Mouse (Mus musculus): Measurements from ENCODE around the gene Epb41l3. TPM values are rescaled to one million over a fixed set of nuclear protein-coding genes. Genes with fewer than 3 reads are reported as not detected.
A peak's percentile ranks its signal among the peaks of the same experiment; 100 is the strongest.

Gene Epb41l3
- polyA plus RNA-seq, 1 experiment: 247 TPM

- H3K27me3 ChIP-seq (ENCODE audit: control insufficient read depth, insufficient read depth, low read length): no peaks in the 10 kb centered on the region
- 0 out of 2 replicates have a peak, but pooled peaks cover 2% of the 10 kb centered on the region for H3K4me1 ChIP-seq (ENCODE audit: control insufficient read depth, insufficient read depth, low read length)
- no peak for DNase-seq
- no peak overlapping the region for H3K27ac ChIP-seq (ENCODE audit: insufficient read depth, low read length)
- no peak overlapping the region for H3K4me3 ChIP-seq (replicated peaks; ENCODE audit: insufficient read depth, low read depth, low read length)
- TF ChIP-seq CTCF (IDR thresholded peaks at IDR 0.05; ENCODE audit: borderline replicate concordance, insufficient read depth, low read depth, low read length): no peak
- no peak for TF ChIP-seq POLR2A (IDR thresholded peaks at IDR 0.05; ENCODE audit: borderline replicate concordance, insufficient read depth, low read length)
Measured at GRCm38 (mm10) chr17:69150826-69151225, 75.3 kb downstream of the Epb41l3 start.

- Histone ChIP-seq H3K4me1 (ENCODE audit: control insufficient read depth, insufficient read depth, low read length) (0 out of 2 replicates have a peak, but pooled peaks cover 3% of the 10 kb centered on the region), H3K4me3 (replicated peaks; ENCODE audit: insufficient read depth, low read depth, low read length) (no peak overlapping the region), H3K27me3 (ENCODE audit: control insufficient read depth, insufficient read depth, low read length) (no peaks in the 10 kb centered on the region), H3K27ac (ENCODE audit: insufficient read depth, low read length) (no peak overlapping the region)
- WGBS: 43% methylated on average over 3 of the region's 3 CpGs
- TF ChIP-seq POLR2A (IDR thresholded peaks at IDR 0.05; ENCODE audit: borderline replicate concordance, insufficient read depth, low read length) (no peak), CTCF (IDR thresholded peaks at IDR 0.05; ENCODE audit: borderline replicate concordance, insufficient read depth, low read depth, low read length) (peak; percentile 27; the same call in 1 of the 2 replicates)
- no peak for DNase-seq
Measured at GRCm38 (mm10) chr17:69151281-69151680, 75.8 kb downstream of the Epb41l3 start.

GRCm38 (mm10) chr17:69155034-69155433, 79.6 kb downstream of the Epb41l3 start:
- Histone ChIP-seq H3K4me3 (replicated peaks; ENCODE audit: insufficient read depth, low read depth, low read length) (no peak overlapping the region), H3K27ac (ENCODE audit: insufficient read depth, low read length) (no peak overlapping the region), H3K27me3 (ENCODE audit: control insufficient read depth, insufficient read depth, low read length) (no peaks in the 10 kb centered on the region), H3K4me1 (ENCODE audit: control insufficient read depth, insufficient read depth, low read length) (0 out of 2 replicates have a peak, but pooled peaks cover 3% of the 10 kb centered on the region)
- no peak for TF ChIP-seq CTCF (IDR thresholded peaks at IDR 0.05; ENCODE audit: borderline replicate concordance, insufficient read depth, low read depth, low read length)
- TF ChIP-seq POLR2A (IDR thresholded peaks at IDR 0.05; ENCODE audit: borderline replicate concordance, insufficient read depth, low read length): no peak
- no peak for DNase-seq
- WGBS: 83% methylated on average over 8 of the region's 8 CpGs

- 0 out of 2 replicates have a peak, but pooled peaks cover 3% of the 10 kb centered on the region for H3K4me1 ChIP-seq (ENCODE audit: control insufficient read depth, insufficient read depth, low read length)
- WGBS: 1% methylated on average over 58 of the region's 58 CpGs
- TF ChIP-seq POLR2A (IDR thresholded peaks at IDR 0.05; ENCODE audit: borderline replicate concordance, insufficient read depth, low read length): no peak
- no peak for TF ChIP-seq CTCF (IDR thresholded peaks at IDR 0.05; ENCODE audit: borderline replicate concordance, insufficient read depth, low read depth, low read length)
- H3K27me3 ChIP-seq (ENCODE audit: control insufficient read depth, insufficient read depth, low read length): no peaks in the 10 kb centered on the region
- peak overlapping the region; percentile 91 for H3K27ac ChIP-seq (ENCODE audit: insufficient read depth, low read length)
- DNase-seq: peak; percentile 70 to 75
- peak overlapping the region; percentile 57 for H3K4me3 ChIP-seq (replicated peaks; ENCODE audit: insufficient read depth, low read depth, low read length)
Measured at GRCm38 (mm10) chr17:69156522-69157100, 81.1 kb downstream of the Epb41l3 start.

GRCm38 (mm10) chr17:69157101-69157808, 81.8 kb downstream of the Epb41l3 start:
- H3K4me3 ChIP-seq (replicated peaks; ENCODE audit: insufficient read depth, low read depth, low read length): peak overlapping the region; percentile 57
- no peak for TF ChIP-seq POLR2A (IDR thresholded peaks at IDR 0.05; ENCODE audit: borderline replicate concordance, insufficient read depth, low read length)
- no peak for TF ChIP-seq CTCF (IDR thresholded peaks at IDR 0.05; ENCODE audit: borderline replicate concordance, insufficient read depth, low read depth, low read length)
- H3K27ac ChIP-seq (ENCODE audit: insufficient read depth, low read length): peak overlapping the region; percentile 91
- peak; percentile 61 to 72 for DNase-seq
- H3K4me1 ChIP-seq (ENCODE audit: control insufficient read depth, insufficient read depth, low read length): 0 out of 2 replicates have a peak, but pooled peaks cover 3% of the 10 kb centered on the region
- H3K27me3 ChIP-seq (ENCODE audit: control insufficient read depth, insufficient read depth, low read length): no peaks in the 10 kb centered on the region
- under 1% methylated on average over 64 of the region's 66 CpGs for WGBS

GRCm38 (mm10) chr17:69157809-69158185, 82.3 kb downstream of the Epb41l3 start:
- no peaks in the 10 kb centered on the region for H3K27me3 ChIP-seq (ENCODE audit: control insufficient read depth, insufficient read depth, low read length)
- 0 out of 2 replicates have a peak, but pooled peaks cover 3% of the 10 kb centered on the region for H3K4me1 ChIP-seq (ENCODE audit: control insufficient read depth, insufficient read depth, low read length)
- TF ChIP-seq POLR2A (IDR thresholded peaks at IDR 0.05; ENCODE audit: borderline replicate concordance, insufficient read depth, low read length): no peak
- H3K4me3 ChIP-seq (replicated peaks; ENCODE audit: insufficient read depth, low read depth, low read length): peak overlapping the region; percentile 57
- 14% methylated on average over 11 of the region's 11 CpGs for WGBS
- no peak for DNase-seq
- no peak overlapping the region for H3K27ac ChIP-seq (ENCODE audit: insufficient read depth, low read length)

- no peak overlapping the region for H3K27ac ChIP-seq (ENCODE audit: insufficient read depth, low read length)
- 0 out of 2 replicates have a peak, but pooled peaks cover 3% of the 10 kb centered on the region for H3K4me1 ChIP-seq (ENCODE audit: control insufficient read depth, insufficient read depth, low read length)
- 42% methylated on average over 5 of the region's 5 CpGs for WGBS
- DNase-seq: peak in 1 of 2 experiments; percentile 38
- TF ChIP-seq CTCF (IDR thresholded peaks at IDR 0.05; ENCODE audit: borderline replicate concordance, insufficient read depth, low read depth, low read length) (no peak), POLR2A (IDR thresholded peaks at IDR 0.05; ENCODE audit: borderline replicate concordance, insufficient read depth, low read length) (no peak)
- no peaks in the 10 kb centered on the region for H3K27me3 ChIP-seq (ENCODE audit: control insufficient read depth, insufficient read depth, low read length)
- no peak overlapping the region for H3K4me3 ChIP-seq (replicated peaks; ENCODE audit: insufficient read depth, low read depth, low read length)
Measured at GRCm38 (mm10) chr17:69158690-69159089, 83.2 kb downstream of the Epb41l3 start.

- Histone ChIP-seq H3K27me3 (ENCODE audit: control insufficient read depth, insufficient read depth, low read length) (no peaks in the 10 kb centered on the region), H3K4me1 (ENCODE audit: control insufficient read depth, insufficient read depth, low read length) (no peaks in the 10 kb centered on the region), H3K27ac (ENCODE audit: insufficient read depth, low read length) (no peak overlapping the region), H3K4me3 (replicated peaks; ENCODE audit: insufficient read depth, low read depth, low read length) (no peak overlapping the region)
- TF ChIP-seq CTCF (IDR thresholded peaks at IDR 0.05; ENCODE audit: borderline replicate concordance, insufficient read depth, low read depth, low read length) (no peak), POLR2A (IDR thresholded peaks at IDR 0.05; ENCODE audit: borderline replicate concordance, insufficient read depth, low read length) (no peak)
- DNase-seq: no peak
Measured at GRCm38 (mm10) chr17:69162731-69163130, 87.2 kb downstream of the Epb41l3 start.
